Mouse (Mus musculus) liver (tissue): ENCODE results near the gene Kcnj14.

Experiments
- DNase-seq: peaks from one replicate; pipeline ENCODE4 v3.0.0-alpha.2; 2020; ENCODE audit warnings: mixed read lengths

The Kcnj14 gene

DNA sequence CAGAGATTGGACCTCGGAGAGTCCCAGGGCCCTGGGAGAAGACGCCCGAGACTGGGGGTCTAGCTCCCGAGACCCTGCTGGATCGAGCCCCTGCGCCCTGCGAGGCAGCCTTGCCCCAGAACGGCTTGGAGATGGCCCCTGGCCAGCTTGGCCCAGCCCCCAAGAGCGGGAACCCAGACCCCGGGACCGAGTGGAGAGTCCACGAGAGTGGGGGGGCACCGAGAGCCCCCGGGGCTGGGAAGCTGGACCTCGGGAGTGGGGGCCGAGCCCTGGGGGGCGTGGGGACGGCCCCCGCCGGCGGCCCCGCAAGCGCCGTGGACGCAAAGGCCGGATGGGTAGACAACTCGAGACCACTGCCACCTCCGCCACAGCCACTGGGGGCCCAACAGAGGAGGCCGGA lies 29.6 kb downstream of the Kcnj14 start:
- no peak for DNase-seq

DNA sequence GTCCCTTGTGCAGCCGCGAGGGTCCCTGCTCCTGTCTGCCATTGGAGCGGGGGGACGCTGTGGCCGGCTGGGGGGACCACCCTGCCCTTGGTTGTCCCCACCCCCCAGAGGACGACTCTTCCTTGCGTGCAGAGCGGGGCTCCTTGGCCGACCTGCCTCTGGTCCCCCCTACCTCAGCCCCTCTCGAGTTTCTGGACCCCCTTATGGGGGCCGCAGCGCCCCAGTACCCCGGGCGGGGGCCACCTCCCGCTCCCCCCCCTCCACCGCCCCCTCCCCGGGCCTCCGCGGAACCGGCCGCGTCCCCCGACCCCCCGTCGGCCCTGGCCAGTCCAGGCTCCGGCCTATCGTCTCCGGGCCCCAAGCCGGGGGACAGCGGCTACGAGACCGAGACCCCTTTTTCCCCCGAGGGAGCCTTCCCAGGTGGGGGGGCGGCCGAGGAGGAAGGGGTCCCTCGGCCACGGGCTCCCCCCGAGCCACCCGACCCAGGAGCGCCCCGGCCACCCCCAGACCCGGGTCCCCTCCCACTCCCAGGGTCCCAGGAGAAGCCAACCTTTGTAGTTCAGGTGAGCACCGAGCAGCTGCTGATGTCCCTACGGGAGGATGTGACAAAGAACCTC lies 30.5 kb downstream of the Kcnj14 start:
- no peak for DNase-seq

GRCm38 (mm10) chr7:45793240-45793639 lies 31.3 kb downstream of the Kcnj14 start:
- DNase-seq: no peak

- no peak for DNase-seq
Observed at GRCm38 (mm10) chr7:45791756-45792490, 32.7 kb downstream of the Kcnj14 start.

- DNase-seq: peak; percentile 34
Observed at GRCm38 (mm10) chr7:45790721-45791120, 33.9 kb downstream of the Kcnj14 start.

DNA sequence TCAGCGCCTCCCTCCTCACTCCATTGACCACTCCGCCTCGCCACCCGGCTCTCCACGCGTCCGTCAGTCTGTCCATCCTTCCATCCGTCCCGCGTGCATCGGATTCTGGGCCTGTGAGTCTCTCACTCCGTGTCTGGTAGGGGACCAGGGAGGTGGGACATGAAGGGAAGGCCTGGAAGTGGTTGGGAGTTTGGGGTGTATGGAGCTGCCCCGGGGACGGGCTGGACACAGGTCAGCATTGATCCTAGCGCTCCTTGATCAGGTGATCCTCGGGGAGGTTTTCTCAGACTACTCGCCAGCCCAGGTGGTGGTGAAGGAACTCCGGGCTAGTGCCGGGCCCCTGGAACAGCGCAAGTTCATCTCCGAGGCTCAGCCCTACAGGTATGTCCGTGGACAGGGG lies 36.9 kb downstream of the Kcnj14 start:
- DNase-seq: no peak

DNA sequence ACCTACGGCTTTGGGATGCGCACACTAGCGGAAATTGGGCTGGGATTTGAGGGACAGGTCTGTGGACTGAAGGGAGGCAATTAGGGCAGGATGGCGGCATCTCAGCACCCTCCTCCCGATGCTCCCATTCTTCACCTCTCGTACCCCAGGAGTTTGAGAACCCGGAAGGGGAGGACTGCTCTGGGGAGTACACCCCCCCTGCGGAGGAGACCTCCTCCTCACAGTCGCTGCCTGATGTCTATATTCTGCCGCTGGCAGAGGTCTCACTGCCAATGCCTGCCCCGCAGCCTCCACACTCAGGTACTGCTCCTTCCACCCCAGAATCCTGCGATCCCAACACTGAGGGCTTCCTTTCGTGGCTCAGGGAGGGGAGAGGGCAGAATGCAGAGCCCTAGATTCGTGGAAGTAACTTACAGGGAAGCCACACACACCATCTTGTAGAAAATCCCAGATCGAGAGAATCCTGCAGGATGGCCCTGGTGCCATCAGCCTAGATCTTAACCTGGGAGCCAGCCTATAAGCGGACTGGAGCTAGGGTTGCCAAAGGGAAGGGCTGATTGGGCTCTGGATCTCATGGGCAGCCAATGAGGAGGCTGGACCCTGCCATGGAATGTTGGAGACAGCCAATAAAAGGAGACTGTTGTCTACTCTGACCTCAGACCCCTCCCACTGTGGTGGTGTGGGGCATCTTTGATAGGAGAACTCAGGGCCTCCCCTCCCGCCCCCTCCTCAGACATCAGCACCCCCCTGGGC lies 37.7 kb downstream of the Kcnj14 start:
- DNase-seq: peak; percentile 21

- DNase-seq: no peak
Observed at GRCm38 (mm10) chr7:45786136-45786578, 38.4 kb downstream of the Kcnj14 start.

GRCm38 (mm10) chr7:45785388-45786135 lies 39.0 kb downstream of the Kcnj14 start:
- no peak for DNase-seq

GRCm38 (mm10) chr7:45784524-45785372 lies 39.8 kb downstream of the Kcnj14 start, which contains the start of gene Sult2b1:
Sult2b1 (minus strand) TSS chr7:45784669.
- peak; percentile 61 for DNase-seq

GRCm38 (mm10) chr7:45783511-45784091 lies 41.0 kb downstream of the Kcnj14 start, which contains the start of gene Lmtk3:
Lmtk3 (plus strand) TSS chr7:45783738.
- DNase-seq: peak; percentile 60

DNA sequence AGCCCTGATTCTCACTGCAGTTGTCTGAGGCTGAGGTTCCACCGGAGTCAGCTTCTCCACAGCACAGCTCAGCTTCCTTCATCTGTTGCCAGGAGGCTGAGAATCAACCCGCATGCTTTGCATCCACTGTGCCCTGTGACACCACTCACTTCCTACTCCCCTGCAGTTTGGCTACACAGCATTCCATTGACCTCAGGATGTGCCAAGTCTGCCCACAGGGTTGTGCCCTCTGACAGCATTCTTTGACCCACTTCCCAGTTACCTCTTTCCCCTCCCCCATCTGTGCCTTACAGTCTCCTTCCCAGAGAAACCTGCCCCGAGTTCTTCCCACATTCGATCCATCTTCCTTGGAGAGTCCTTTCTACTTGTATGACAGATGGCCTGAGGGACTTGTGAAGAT lies 42.3 kb downstream of the Kcnj14 start:
- no peak for DNase-seq

GRCm38 (mm10) chr7:45779081-45779641 lies 45.4 kb downstream of the Kcnj14 start:
- DNase-seq: no peak

- DNase-seq: no peak
Observed at GRCm38 (mm10) chr7:45775237-45775636, 49.3 kb downstream of the Kcnj14 start.

GRCm38 (mm10) chr7:45771101-45771500 lies 53.5 kb downstream of the Kcnj14 start:
- no peak for DNase-seq

GRCm38 (mm10) chr7:45770427-45771082 lies 54.0 kb downstream of the Kcnj14 start:
- no peak for DNase-seq

- DNase-seq: no peak
Observed at GRCm38 (mm10) chr7:45767500-45767899, 57.1 kb downstream of the Kcnj14 start.

- DNase-seq: no peak
Observed at GRCm38 (mm10) chr7:45766764-45767163, 57.8 kb downstream of the Kcnj14 start.
